ENCODE assay signal across 10 mouse cellular contexts in the genomic region with DNA sequence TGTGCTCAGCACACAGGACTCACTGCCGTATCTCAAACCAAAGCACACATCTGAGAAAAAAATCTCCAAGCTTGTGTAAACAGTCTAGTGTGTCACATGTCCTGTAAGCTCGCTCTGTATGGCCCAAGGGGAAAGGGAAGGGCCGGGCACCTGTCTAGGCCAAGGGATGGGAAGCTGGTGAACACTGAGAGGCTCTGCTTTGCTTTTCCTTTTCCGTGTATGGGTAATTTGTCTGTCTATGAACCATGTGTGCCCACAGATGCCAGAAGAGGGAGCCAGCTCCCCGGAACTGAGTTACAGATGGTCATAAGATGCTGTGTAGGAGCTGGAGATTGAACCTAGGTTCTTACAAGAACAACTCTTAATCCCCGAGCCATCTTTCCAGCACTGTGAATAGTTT. TPM values are rescaled to one million over a fixed set of nuclear protein-coding genes. Genes with fewer than 3 reads are reported as not detected.
A peak's percentile ranks its signal among the peaks of the same experiment; 100 is the strongest.
DNase-seq lines count a peak whose midpoint lies in the region; ATAC-seq and TF ChIP-seq lines count a peak whose summit lies in the region.
"Had no signal": no experiment of that assay in that cellular context is flagged by ENCODE, and none has a peak within 500 bp of the region (broad histone marks: within the 10 kb centered on the region; RNA-seq: fewer than 3 reads in every experiment).

No protein-coding gene starts in this region.

- H3K4me1 ChIP-seq in heart, postnatal 0 days (ENCODE audit: control insufficient read depth, insufficient read depth) = no peaks in the 10 kb centered on the region
- no peaks in the 10 kb centered on the region for H3K4me1 ChIP-seq in intestine, embryonic 16.5 days (ENCODE audit: control insufficient read depth, insufficient read depth, low read length)
- no peaks in the 10 kb centered on the region for H3K4me1 ChIP-seq in lung, postnatal 0 days (ENCODE audit: insufficient read depth, low read depth, low read length)
- no peaks in the 10 kb centered on the region for H3K4me1 ChIP-seq in hindbrain, embryonic 16.5 days (ENCODE audit: control insufficient read depth, insufficient read depth, low read depth, low read length)
- H3K4me1 ChIP-seq: midbrain, embryonic 12.5 days had no signal

- ATAC-seq in heart, postnatal 0 days (ENCODE audit: insufficient read depth, low read depth) = no peak
- ATAC-seq in Patski = no peak
- ATAC-seq in intestine, embryonic 16.5 days = peak; percentile 62
- ATAC-seq in lung, postnatal 0 days = peak; percentile 71
- no peak for ATAC-seq in hindbrain, embryonic 16.5 days

- no peaks in the 10 kb centered on the region for H3K9me3 ChIP-seq in heart, postnatal 0 days (replicated peaks; ENCODE audit: control insufficient read depth, low read length)
- no peaks in the 10 kb centered on the region for H3K9me3 ChIP-seq in intestine, embryonic 16.5 days (ENCODE audit: control insufficient read depth, low read length)
- no peaks in the 10 kb centered on the region for H3K9me3 ChIP-seq in lung, postnatal 0 days (ENCODE audit: low read length)
- no peaks in the 10 kb centered on the region for H3K9me3 ChIP-seq in hindbrain, embryonic 16.5 days (ENCODE audit: control insufficient read depth, low read length)
- H3K9me3 ChIP-seq: midbrain, embryonic 12.5 days had no signal

- in situ Hi-C loops in Patski (cut with MboI; ENCODE audit: low pct_unique_long_range_greater_than_20kb) = no loop called here

- H3K4me3 ChIP-seq in heart, postnatal 0 days (ENCODE audit: low read depth, low read length) = no peak overlapping the region
- H3K4me3 ChIP-seq in intestine, embryonic 16.5 days (ENCODE audit: low read length) = no peak overlapping the region
- H3K4me3 ChIP-seq in lung, postnatal 0 days (ENCODE audit: low read depth, low read length) = no peak overlapping the region
- H3K4me3 ChIP-seq in hindbrain, embryonic 16.5 days (ENCODE audit: low read length) = no peak overlapping the region
- H3K4me3 ChIP-seq: midbrain, embryonic 12.5 days had no signal

- DNase-seq in heart, postnatal 0 days (ENCODE audit: low spot score) = no peak
- no peak for DNase-seq in heart, adult 11 months
- DNase-seq in 416B (ENCODE audit: low read depth) (peak; percentile 67), Patski (ENCODE audit: low read depth, low spot score) (no peak)
- peak; percentile 68 for DNase-seq in lung, postnatal 0 days (ENCODE audit: low spot score)
- DNase-seq in thymus, postnatal 25 days = peak; percentile 26

- CTCF ChIA-PET in Patski (lab: Charles Lee) = interaction anchor here (1.4 to 2.3 kb wide), 3 partner anchors 10 to 27 kb away, joined by 5 to 11 read pairs (median 6); a partner anchor contains a TSS

- POLR2A ChIA-PET in Patski (lab: Charles Lee) = interaction anchor here (0.7 kb wide), 1 partner anchor 64 kb away, joined by 3 read pairs; a partner anchor contains a TSS

- 74% methylated on average over 6 of the region's 6 CpGs for WGBS in heart, postnatal 0 days
- 59% methylated on average over 6 of the region's 6 CpGs for WGBS in intestine, embryonic 16.5 days
- WGBS in lung, postnatal 0 days = 54% methylated on average over 6 of the region's 6 CpGs
- 77% methylated on average over 6 of the region's 6 CpGs for whole genome bisulfite sequencing in hindbrain, embryonic 16.5 days

- no peak for TF ChIP-seq EP300 in heart, postnatal 0 days (IDR thresholded peaks at IDR 0.05; ENCODE audit: low read depth)
- TF ChIP-seq EP300 in lung, postnatal 0 days (IDR thresholded peaks at IDR 0.05) = no peak

- peak; percentile 47 for TF ChIP-seq CTCF in heart, postnatal 0 days (IDR thresholded peaks at IDR 0.05; ENCODE audit: low read depth)
- peak; percentile 47 for TF ChIP-seq CTCF in Patski (IDR thresholded peaks at IDR 0.05)
- peak; percentile 72 for TF ChIP-seq CTCF in lung, postnatal 0 days (IDR thresholded peaks at IDR 0.05)

- no peak overlapping the region for H3K9ac ChIP-seq in heart, postnatal 0 days (replicated peaks; ENCODE audit: low read depth, low read length)
- H3K9ac ChIP-seq in intestine, embryonic 16.5 days (ENCODE audit: low read depth, low read length) = no peak overlapping the region
- H3K9ac ChIP-seq in lung, postnatal 0 days (replicated peaks; ENCODE audit: low read depth) = no peak overlapping the region
- H3K9ac ChIP-seq in hindbrain, embryonic 16.5 days (ENCODE audit: low read depth, low read length) = no peak overlapping the region
- H3K9ac ChIP-seq: midbrain, embryonic 12.5 days had no signal

- no peak overlapping the region for H3K27ac ChIP-seq in heart, postnatal 0 days (ENCODE audit: low read depth)
- H3K27ac ChIP-seq in intestine, embryonic 16.5 days (ENCODE audit: low read length) = no peak overlapping the region
- no peak overlapping the region for H3K27ac ChIP-seq in lung, postnatal 0 days (ENCODE audit: low read length)
- no peak overlapping the region for H3K27ac ChIP-seq in hindbrain, embryonic 16.5 days (ENCODE audit: low read depth, low read length)
- H3K27ac ChIP-seq: midbrain, embryonic 12.5 days had no signal

- H3K4me2 ChIP-seq in heart, postnatal 0 days (ENCODE audit: low read depth, low read length) = no peak overlapping the region
- no peak overlapping the region for H3K4me2 ChIP-seq in intestine, embryonic 16.5 days (ENCODE audit: low read depth, low read length)
- no peak overlapping the region for H3K4me2 ChIP-seq in lung, postnatal 0 days (replicated peaks; ENCODE audit: low read depth, low read length)
- H3K4me2 ChIP-seq in hindbrain, embryonic 16.5 days (ENCODE audit: low read length) = no peak overlapping the region
- H3K4me2 ChIP-seq: midbrain, embryonic 12.5 days had no signal

- peaks cover 86% of the 10 kb centered on the region for H3K36me3 ChIP-seq in heart, postnatal 0 days (replicated peaks; ENCODE audit: control insufficient read depth, insufficient read depth, low read length)
- H3K36me3 ChIP-seq in intestine, embryonic 16.5 days (ENCODE audit: control insufficient read depth, insufficient read depth, low read length) = 0 out of 2 replicates have a peak, but pooled peaks cover 4% of the 10 kb centered on the region
- H3K36me3 ChIP-seq in lung, postnatal 0 days (ENCODE audit: insufficient read depth, low read length) = peaks cover 42% of the 10 kb centered on the region
- H3K36me3 ChIP-seq in hindbrain, embryonic 16.5 days (ENCODE audit: control insufficient read depth, insufficient read depth, low read length) = peaks cover 45% of the 10 kb centered on the region

- H3K27me3 ChIP-seq in heart, postnatal 0 days (ENCODE audit: control insufficient read depth, insufficient read depth, low read length) = no peaks in the 10 kb centered on the region
- H3K27me3 ChIP-seq in Patski = no peaks in the 10 kb centered on the region
- H3K27me3 ChIP-seq in intestine, embryonic 16.5 days (replicated peaks; ENCODE audit: control insufficient read depth, insufficient read depth, low read length) = no peaks in the 10 kb centered on the region
- H3K27me3 ChIP-seq in lung, postnatal 0 days (replicated peaks; ENCODE audit: insufficient read depth, low read length) = no peaks in the 10 kb centered on the region
- no peaks in the 10 kb centered on the region for H3K27me3 ChIP-seq in hindbrain, embryonic 16.5 days (replicated peaks; ENCODE audit: control insufficient read depth, insufficient read depth, low read length)
- H3K27me3 ChIP-seq: midbrain, embryonic 12.5 days had no signal

RNA-seq across cellular contexts. Expression of a gene that starts 18.7 kb away (rescaled TPM):
- 50.9 and 59.9 TPM in 2 replicates for total RNA-seq in heart, postnatal 0 days (2014; rRNA removed; ENCODE audit: low replicate concordance)
- 15.8 and 16.9 TPM in 2 replicates for polyA plus RNA-seq in heart, postnatal 0 days (2015; fragmentation: Nextera tagmentation; extraction: Ambion mirVana)
- polyA plus RNA-seq in Patski (2021) = 64.7 TPM
- 30.0 and 33.0 TPM in 2 replicates for polyA plus RNA-seq in intestine, embryonic 16.5 days (2015; fragmentation: Nextera tagmentation; extraction: Ambion mirVana)
- 26.1 and 27.4 TPM in 2 replicates for polyA plus RNA-seq in lung, postnatal 0 days (2015; fragmentation: Nextera tagmentation; extraction: Ambion mirVana)
- 34.2 and 40.3 TPM in 2 replicates for polyA plus RNA-seq in hindbrain, embryonic 16.5 days (2015; fragmentation: Nextera tagmentation; extraction: Ambion mirVana)

RNA-seq across cellular contexts. Expression of a gene that starts 20.8 kb away (rescaled TPM):
- total RNA-seq in heart, postnatal 0 days (2014; rRNA removed; ENCODE audit: low replicate concordance) = 7.3 and 12.0 TPM in 2 replicates
- 11.9 and 12.9 TPM in 2 replicates for polyA plus RNA-seq in heart, postnatal 0 days (2015; fragmentation: Nextera tagmentation; extraction: Ambion mirVana)
- 13.8 TPM for polyA plus RNA-seq in Patski (2021)
- 27.6 and 27.7 TPM in 2 replicates for polyA plus RNA-seq in intestine, embryonic 16.5 days (2015; fragmentation: Nextera tagmentation; extraction: Ambion mirVana)
- polyA plus RNA-seq in lung, postnatal 0 days (2015; fragmentation: Nextera tagmentation; extraction: Ambion mirVana) = 23.0 and 24.2 TPM in 2 replicates
- polyA plus RNA-seq in hindbrain, embryonic 16.5 days (2015; fragmentation: Nextera tagmentation; extraction: Ambion mirVana) = 16.9 and 17.3 TPM in 2 replicates

RNA-seq across cellular contexts. Expression of a gene that starts 21.9 kb away (rescaled TPM):
- total RNA-seq in heart, postnatal 0 days (2014; rRNA removed; ENCODE audit: low replicate concordance) = 0.84 and 1.7 TPM in 2 replicates
- polyA plus RNA-seq in heart, postnatal 0 days (2015; fragmentation: Nextera tagmentation; extraction: Ambion mirVana) = 0.33 and 0.55 TPM in 2 replicates
- 0.05 TPM for polyA plus RNA-seq in Patski (2021)
- polyA plus RNA-seq in intestine, embryonic 16.5 days (2015; fragmentation: Nextera tagmentation; extraction: Ambion mirVana) = 0.11 and 0.18 TPM in 2 replicates
- 1,292 and 1,589 TPM in 2 replicates for polyA plus RNA-seq in lung, postnatal 0 days (2015; fragmentation: Nextera tagmentation; extraction: Ambion mirVana)
- 0.61 and 0.70 TPM in 2 replicates for polyA plus RNA-seq in hindbrain, embryonic 16.5 days (2015; fragmentation: Nextera tagmentation; extraction: Ambion mirVana)
- polyA plus RNA-seq: heart, embryonic 14.5 days; midbrain, embryonic 12.5 days had no signal

RNA-seq across cellular contexts. Expression of a gene that starts 29.0 kb away (rescaled TPM):
- 18.2 and 23.2 TPM in 2 replicates for total RNA-seq in heart, postnatal 0 days (2014; rRNA removed; ENCODE audit: low replicate concordance)
- 8.0 and 9.7 TPM in 2 replicates for polyA plus RNA-seq in heart, postnatal 0 days (2015; fragmentation: Nextera tagmentation; extraction: Ambion mirVana)
- 39.8 TPM for polyA plus RNA-seq in Patski (2021)
- 16.4 and 18.0 TPM in 2 replicates for polyA plus RNA-seq in intestine, embryonic 16.5 days (2015; fragmentation: Nextera tagmentation; extraction: Ambion mirVana)
- 17.6 and 25.7 TPM in 2 replicates for polyA plus RNA-seq in lung, postnatal 0 days (2015; fragmentation: Nextera tagmentation; extraction: Ambion mirVana)
- 22.1 and 22.9 TPM in 2 replicates for polyA plus RNA-seq in hindbrain, embryonic 16.5 days (2015; fragmentation: Nextera tagmentation; extraction: Ambion mirVana)

RNA-seq across cellular contexts. Expression of a gene that starts 40.5 kb away (rescaled TPM):
- total RNA-seq in heart, postnatal 0 days (2014; rRNA removed; ENCODE audit: low replicate concordance) = 53.5 and 65.0 TPM in 2 replicates
- 74.9 and 81.3 TPM in 2 replicates for polyA plus RNA-seq in heart, postnatal 0 days (2015; fragmentation: Nextera tagmentation; extraction: Ambion mirVana)
- 98.4 TPM for polyA plus RNA-seq in Patski (2021)
- polyA plus RNA-seq in intestine, embryonic 16.5 days (2015; fragmentation: Nextera tagmentation; extraction: Ambion mirVana) = 159 and 162 TPM in 2 replicates
- 202 and 208 TPM in 2 replicates for polyA plus RNA-seq in lung, postnatal 0 days (2015; fragmentation: Nextera tagmentation; extraction: Ambion mirVana)
- polyA plus RNA-seq in hindbrain, embryonic 16.5 days (2015; fragmentation: Nextera tagmentation; extraction: Ambion mirVana) = 127 and 137 TPM in 2 replicates

Comparison
In these comparisons a context has a peak if more than half of its experiments do, and no peak if none do; other contexts are left out.
1. ATAC-seq: peak in intestine, embryonic 16.5 days (single experiment) and lung, postnatal 0 days (single experiment); none in heart, postnatal 0 days (single experiment), Patski (single experiment) and hindbrain, embryonic 16.5 days (single experiment).
2. DNase-seq: peak in 416B (single experiment), lung, postnatal 0 days (single experiment) and thymus, postnatal 25 days (single experiment); none in heart, postnatal 0 days (single experiment), heart, adult 11 months (single experiment) and Patski (single experiment).
3. RNA of a gene that starts 21.9 kb away (polyA plus RNA-seq): 1,292 to 1,589 TPM in lung, postnatal 0 days; 0.61 to 0.70 TPM in hindbrain, embryonic 16.5 days, 0.33 to 0.55 TPM in heart, postnatal 0 days, 0.11 to 0.18 TPM in intestine, embryonic 16.5 days and 0.05 TPM in Patski (single experiment); every median in the first group is over 100 times any median in the second.
4. Peak in every context shown above with its lines, with median percentiles within 50 percentile points of each other: CTCF ChIP-seq.